Mouse (Mus musculus): ENCODE results near the gene Naga. TPM values are rescaled to one million over a fixed set of nuclear protein-coding genes. Genes with fewer than 3 reads are reported as not detected.

Gene Naga
- polyA plus RNA-seq, 1 experiment from 2014 or later: 42.2 TPM

GRCm38 (mm10) chr15:82325382-82325781, 13.3 kb downstream of the Naga start:
- Histone ChIP-seq H3K27me3 (replicated peaks) (no peaks in the 10 kb centered on the region), H3K4me3 (no peak overlapping the region), H3K9ac (no peak overlapping the region), H3K9me3 (no peaks in the 10 kb centered on the region), H3K4me2 (no peak overlapping the region), H3K27ac (replicated peaks) (no peak overlapping the region), H3K4me1 (no peaks in the 10 kb centered on the region), H3K36me3 (peaks cover 17% of the 10 kb centered on the region)
- no peak for ATAC-seq (ENCODE audit: extremely low read depth, insufficient number of reproducible peaks, low FRiP score, low TSS enrichment)
- WGBS: 70% methylated on average over 2 of the region's 2 CpGs

- ATAC-seq (ENCODE audit: extremely low read depth, insufficient number of reproducible peaks, low FRiP score, low TSS enrichment): no peak
- no peak overlapping the region for H3K4me3 ChIP-seq
- 74% methylated on average over 8 of the region's 8 CpGs for WGBS
These were observed 16.5 kb downstream of the Naga start for GRCm38 (mm10) chr15:82322195-82322594.

GRCm38 (mm10) chr15:82319613-82320012, 19.1 kb downstream of the Naga start:
- ATAC-seq (ENCODE audit: extremely low read depth, insufficient number of reproducible peaks, low FRiP score, low TSS enrichment): no peak
- H3K36me3 ChIP-seq: no peaks in the 10 kb centered on the region
- 31% methylated on average over 1 of the region's 1 CpGs for WGBS

More at GRCm38 (mm10) chr15:82322195-82322594, 16.5 kb downstream of the Naga start:
- Histone ChIP-seq H3K27me3 (replicated peaks) (no peaks in the 10 kb centered on the region), H3K4me2 (no peak overlapping the region), H3K27ac (replicated peaks) (no peak overlapping the region), H3K4me1 (no peaks in the 10 kb centered on the region), H3K9me3 (no peaks in the 10 kb centered on the region), H3K9ac (no peak overlapping the region), H3K36me3 (no peaks in the 10 kb centered on the region)

DNA sequence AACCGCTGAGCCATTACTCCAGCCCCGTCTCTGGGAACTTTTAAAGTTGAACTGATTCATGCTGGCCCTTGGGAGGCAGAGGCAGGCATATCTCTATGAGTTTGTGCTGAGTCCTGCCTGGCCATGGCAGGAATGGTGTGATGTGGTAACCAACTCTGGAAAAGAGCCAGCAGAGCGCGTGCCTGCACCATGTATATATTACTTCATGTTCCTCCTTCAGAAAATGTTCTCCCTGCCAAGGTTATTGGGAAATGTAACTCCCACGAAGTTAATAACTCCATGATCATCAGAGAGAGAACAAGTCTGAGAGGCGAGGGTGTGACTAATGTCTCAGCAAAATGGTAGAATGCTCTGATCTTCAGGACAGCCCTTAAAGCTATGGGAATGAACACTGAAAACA, 20.9 kb downstream of the Naga start:
- Histone ChIP-seq H3K4me1 (no peaks in the 10 kb centered on the region), H3K4me3 (no peak overlapping the region), H3K27ac (replicated peaks) (no peak overlapping the region), H3K36me3 (no peaks in the 10 kb centered on the region), H3K9me3 (no peaks in the 10 kb centered on the region), H3K9ac (no peak overlapping the region), H3K27me3 (replicated peaks) (no peaks in the 10 kb centered on the region), H3K4me2 (no peak overlapping the region)
- 83% methylated on average over 6 of the region's 6 CpGs for WGBS
- no peak for ATAC-seq (ENCODE audit: extremely low read depth, insufficient number of reproducible peaks, low FRiP score, low TSS enrichment)

More at GRCm38 (mm10) chr15:82319613-82320012, 19.1 kb downstream of the Naga start:
- Histone ChIP-seq H3K9ac (no peak overlapping the region), H3K27me3 (replicated peaks) (no peaks in the 10 kb centered on the region), H3K9me3 (no peaks in the 10 kb centered on the region), H3K4me1 (no peaks in the 10 kb centered on the region), H3K4me3 (no peak overlapping the region), H3K4me2 (no peak overlapping the region), H3K27ac (replicated peaks) (no peak overlapping the region)

- H3K27ac ChIP-seq (replicated peaks): no peak overlapping the region
- H3K4me1 ChIP-seq: no peaks in the 10 kb centered on the region
- no peaks in the 10 kb centered on the region for H3K9me3 ChIP-seq
- H3K27me3 ChIP-seq (replicated peaks): no peaks in the 10 kb centered on the region
- H3K4me2 ChIP-seq: no peak overlapping the region
- H3K36me3 ChIP-seq: no peaks in the 10 kb centered on the region
- H3K4me3 ChIP-seq: no peak overlapping the region
- no peak overlapping the region for H3K9ac ChIP-seq
- ATAC-seq (ENCODE audit: extremely low read depth, insufficient number of reproducible peaks, low FRiP score, low TSS enrichment): no peak
- WGBS: 69% methylated on average over 3 of the region's 3 CpGs
These were observed 30.3 kb downstream of the Naga start for GRCm38 (mm10) chr15:82308416-82308815.

GRCm38 (mm10) chr15:82307107-82307506, 31.6 kb downstream of the Naga start:
- Histone ChIP-seq H3K4me1 (no peaks in the 10 kb centered on the region), H3K27me3 (replicated peaks) (no peaks in the 10 kb centered on the region), H3K4me2 (no peak overlapping the region), H3K27ac (replicated peaks) (no peak overlapping the region), H3K36me3 (no peaks in the 10 kb centered on the region), H3K4me3 (no peak overlapping the region), H3K9me3 (no peaks in the 10 kb centered on the region), H3K9ac (no peak overlapping the region)
- WGBS: 78% methylated on average over 3 of the region's 3 CpGs
- no peak for ATAC-seq (ENCODE audit: extremely low read depth, insufficient number of reproducible peaks, low FRiP score, low TSS enrichment)

- peak within 1 kb of the TSS; percentile 48 for H3K4me2 ChIP-seq
- no peak for ATAC-seq (ENCODE audit: extremely low read depth, insufficient number of reproducible peaks, low FRiP score, low TSS enrichment)
- H3K9me3 ChIP-seq: no peaks in the 10 kb centered on the region
- peaks cover 18% of the 10 kb centered on the region for H3K4me1 ChIP-seq
- H3K27ac ChIP-seq (replicated peaks): no peak within 1 kb of the TSS
- H3K9ac ChIP-seq: no peak within 1 kb of the TSS
- H3K4me3 ChIP-seq: no peak within 1 kb of the TSS
- no peaks in the 10 kb centered on the region for H3K36me3 ChIP-seq
- peaks cover 9% of the 10 kb centered on the region; the same call in 1 of the 2 replicates for H3K27me3 ChIP-seq (replicated peaks)
- WGBS: 46% methylated on average over 39 of the region's 39 CpGs
These were observed 39.8 kb downstream of the Naga start, which contains the start of gene Wbp2nl for GRCm38 (mm10) chr15:82298764-82299561. Gene Wbp2nl, plus strand, starts transcription at chr15:82298954.

GRCm38 (mm10) chr15:82294059-82294458, 44.7 kb downstream of the Naga start:
- Histone ChIP-seq H3K4me3 (no peak overlapping the region), H3K4me1 (peaks cover 20% of the 10 kb centered on the region), H3K9me3 (no peaks in the 10 kb centered on the region), H3K27ac (replicated peaks) (no peak overlapping the region), H3K27me3 (replicated peaks) (peaks cover 4% of the 10 kb centered on the region; the same call in 1 of the 2 replicates), H3K4me2 (no peak overlapping the region), H3K9ac (no peak overlapping the region), H3K36me3 (no peaks in the 10 kb centered on the region)
- 55% methylated on average over 8 of the region's 8 CpGs for WGBS
- no peak for ATAC-seq (ENCODE audit: extremely low read depth, insufficient number of reproducible peaks, low FRiP score, low TSS enrichment)

GRCm38 (mm10) chr15:82293271-82293711, 45.4 kb downstream of the Naga start:
- Histone ChIP-seq H3K27me3 (replicated peaks) (no peaks in the 10 kb centered on the region), H3K9ac (no peak overlapping the region; the same call in 1 of the 2 replicates), H3K27ac (replicated peaks) (no peak overlapping the region), H3K4me3 (peak overlapping the region; percentile 22), H3K4me1 (peaks cover 15% of the 10 kb centered on the region), H3K36me3 (no peaks in the 10 kb centered on the region), H3K9me3 (no peaks in the 10 kb centered on the region), H3K4me2 (peak overlapping the region; percentile 54)
- ATAC-seq (ENCODE audit: extremely low read depth, insufficient number of reproducible peaks, low FRiP score, low TSS enrichment): no peak
- 13% methylated on average over 7 of the region's 7 CpGs for WGBS

DNA sequence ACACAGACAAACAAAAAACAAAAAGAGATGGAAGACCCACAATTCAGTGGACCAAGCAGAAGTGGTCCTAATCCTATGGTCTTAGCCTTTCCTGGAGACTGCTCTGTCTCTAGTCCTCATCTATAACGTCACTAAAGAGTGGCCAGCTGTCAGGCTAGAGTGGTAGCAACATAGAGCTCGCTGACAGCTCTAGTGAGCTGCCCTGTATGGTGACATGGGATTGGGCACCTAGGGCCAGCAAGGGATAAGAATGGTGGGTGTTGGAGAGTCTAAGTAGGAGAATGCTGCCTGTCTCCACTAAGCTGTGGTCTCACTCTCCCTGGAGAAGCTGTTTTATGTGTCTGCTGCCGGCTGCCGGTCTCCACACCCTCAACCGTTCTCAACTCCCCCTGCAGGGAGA, 45.9 kb downstream of the Naga start:
- H3K9ac ChIP-seq: no peak overlapping the region; the same call in 1 of the 2 replicates
- no peak; the same call in 1 of the 2 replicates for ATAC-seq (ENCODE audit: extremely low read depth, insufficient number of reproducible peaks, low FRiP score, low TSS enrichment)
- WGBS: 18% methylated on average over 5 of the region's 5 CpGs

GRCm38 (mm10) chr15:82290252-82290651, 48.5 kb downstream of the Naga start:
- Histone ChIP-seq H3K36me3 (no peaks in the 10 kb centered on the region), H3K9me3 (no peaks in the 10 kb centered on the region), H3K27ac (replicated peaks) (no peak overlapping the region), H3K4me2 (no peak overlapping the region), H3K4me1 (peaks cover 15% of the 10 kb centered on the region), H3K9ac (no peak overlapping the region), H3K4me3 (no peak overlapping the region), H3K27me3 (replicated peaks) (no peaks in the 10 kb centered on the region)
- 90% methylated on average over 7 of the region's 7 CpGs for WGBS
- ATAC-seq (ENCODE audit: extremely low read depth, insufficient number of reproducible peaks, low FRiP score, low TSS enrichment): no peak

More for the DNA sequence above, 45.9 kb downstream of the Naga start:
- Histone ChIP-seq H3K27ac (replicated peaks) (no peak overlapping the region), H3K4me1 (peaks cover 15% of the 10 kb centered on the region), H3K4me2 (peak overlapping the region; percentile 54), H3K4me3 (peak overlapping the region; percentile 22), H3K9me3 (no peaks in the 10 kb centered on the region), H3K36me3 (no peaks in the 10 kb centered on the region), H3K27me3 (replicated peaks) (no peaks in the 10 kb centered on the region)

DNA sequence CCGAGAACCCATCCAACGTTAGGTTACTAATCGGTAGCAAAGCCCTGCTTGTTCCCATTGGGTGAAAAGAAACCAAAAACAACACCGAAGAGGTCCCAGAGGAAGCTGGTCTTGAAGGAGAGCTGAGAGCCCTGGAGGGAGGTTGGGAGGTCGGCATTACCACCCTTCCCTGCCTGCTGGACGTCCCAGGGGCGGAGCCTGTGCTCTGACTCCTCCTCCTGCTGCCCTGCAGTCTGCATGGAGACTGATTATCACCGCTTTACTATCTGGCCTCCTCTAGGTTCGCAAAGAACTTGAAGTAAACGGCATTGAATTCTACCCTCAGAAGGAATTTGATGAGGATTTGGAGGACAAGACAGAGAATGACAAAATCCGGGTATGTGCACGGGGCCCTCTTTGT, 52.6 kb downstream of the Naga start:
- no peak overlapping the region for H3K4me2 ChIP-seq
- ATAC-seq (ENCODE audit: extremely low read depth, insufficient number of reproducible peaks, low FRiP score, low TSS enrichment): no peak
- H3K27ac ChIP-seq (replicated peaks): no peak overlapping the region
- no peak overlapping the region for H3K9ac ChIP-seq
- H3K36me3 ChIP-seq: no peaks in the 10 kb centered on the region
- H3K27me3 ChIP-seq (replicated peaks): no peaks in the 10 kb centered on the region
- H3K4me3 ChIP-seq: no peak overlapping the region
- no peaks in the 10 kb centered on the region for H3K9me3 ChIP-seq
- no peaks in the 10 kb centered on the region for H3K4me1 ChIP-seq
- 41% methylated on average over 12 of the region's 12 CpGs for WGBS

Data from heart, embryonic 13.5 days (tissue).